Mouse (Mus musculus) layer of hippocampus, postnatal 25 days (tissue): ENCODE results near the gene Itgam. TPM values are rescaled to one million over a fixed set of nuclear protein-coding genes. Genes with fewer than 3 reads are reported as not detected.
A peak's percentile ranks its signal among the peaks of the same experiment; 100 is the strongest.

Source experiments
- DNase-seq, 2 experiments: peaks; one replicate each; pipeline ENCODE4 v3.0.0; 2022; ENCODE audit warnings: mixed read lengths in 2 of 2, low spot score in 1 of 2; ENCODE audit errors: extremely low spot score in 1 of 2
- total RNA-seq, 2 experiments: library from RNA; stranded (reverse); gene quantifications; 2 replicates each; pipeline ENCODE4 v1.2.3; 2021

Itgam gene
- total RNA-seq, 2 experiments from 2014 or later: 13.1 to 13.9 TPM

- DNase-seq: no peak
Measured at GRCm38 (mm10) chr7:128056917-128057444, 5.5 kb upstream of the Itgam start.

GRCm38 (mm10) chr7:128057860-128058259 lies 4.6 kb upstream of the Itgam start:
- no peak for DNase-seq

GRCm38 (mm10) chr7:128058576-128058975 lies 3.9 kb upstream of the Itgam start:
- DNase-seq: no peak

- DNase-seq: no peak
Measured at GRCm38 (mm10) chr7:128059091-128059490, 3.3 kb upstream of the Itgam start.

- no peak for DNase-seq
Measured at GRCm38 (mm10) chr7:128063211-128063781, 856 bp downstream of the Itgam start.

GRCm38 (mm10) chr7:128065547-128065946 lies 3.1 kb downstream of the Itgam start:
- no peak for DNase-seq

- no peak for DNase-seq
Measured at GRCm38 (mm10) chr7:128067847-128068246, 5.4 kb downstream of the Itgam start.

- DNase-seq: no peak
Measured at GRCm38 (mm10) chr7:128069844-128070243, 7.4 kb downstream of the Itgam start.

GRCm38 (mm10) chr7:128071816-128072215 lies 9.4 kb downstream of the Itgam start:
- DNase-seq: no peak

GRCm38 (mm10) chr7:128080012-128080411 lies 17.6 kb downstream of the Itgam start:
- DNase-seq: no peak

- no peak for DNase-seq
Measured at GRCm38 (mm10) chr7:128089141-128089540, 26.7 kb downstream of the Itgam start.

GRCm38 (mm10) chr7:128098135-128098534 lies 35.7 kb downstream of the Itgam start:
- no peak for DNase-seq

- DNase-seq: no peak
Measured at GRCm38 (mm10) chr7:128100742-128101357, 38.4 kb downstream of the Itgam start.

GRCm38 (mm10) chr7:128105246-128105645 lies 42.8 kb downstream of the Itgam start:
- peak; percentile 34 to 47 for DNase-seq

- DNase-seq: no peak
Measured at GRCm38 (mm10) chr7:128107462-128107861, 45.0 kb downstream of the Itgam start.

GRCm38 (mm10) chr7:128110314-128110713 lies 47.9 kb downstream of the Itgam start:
- DNase-seq: no peak

GRCm38 (mm10) chr7:128112131-128112530 lies 49.7 kb downstream of the Itgam start:
- no peak for DNase-seq

- DNase-seq: no peak
Measured at GRCm38 (mm10) chr7:128114371-128115105, 52.1 kb downstream of the Itgam start.

- no peak for DNase-seq
Measured at GRCm38 (mm10) chr7:128115211-128115958, 52.9 kb downstream of the Itgam start.

- DNase-seq: no peak
Measured at GRCm38 (mm10) chr7:128116396-128116795, 54.0 kb downstream of the Itgam start.
